8 mouse cellular contexts compared by ENCODE assay signal in the genomic region with DNA sequence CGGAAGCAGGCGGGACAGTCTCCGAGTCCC. TPM values are rescaled to one million over a fixed set of nuclear protein-coding genes. Genes with fewer than 3 reads are reported as not detected.
A peak's percentile ranks its signal among the peaks of the same experiment; 100 is the strongest.
DNase-seq lines count a peak whose midpoint lies in the region; ATAC-seq and TF ChIP-seq lines count a peak whose summit lies in the region.

A gene (plus strand): TSS at position 6 of the 30 bp plus-strand sequence.

- H3K27me3 ChIP-seq in forebrain, embryonic 12.5 days = peaks cover 83% of the 10 kb centered on the region
- H3K27me3 ChIP-seq in limb, embryonic 10.5 days (ENCODE audit: low read depth, poor library complexity, severe bottlenecking) = peaks cover 87% of the 10 kb centered on the region
- H3K27me3 ChIP-seq in neural tube, embryonic 13.5 days = peaks cover 89% of the 10 kb centered on the region

- H3K27ac ChIP-seq in left cerebral cortex, adult 2 months = no peak within 1 kb of the TSS
- H3K27ac ChIP-seq in forebrain, embryonic 12.5 days = peak within 1 kb of the TSS; percentile 25; the same call in 1 of the 2 replicates
- peak within 1 kb of the TSS; percentile 56 for H3K27ac ChIP-seq in limb, embryonic 10.5 days
- H3K27ac ChIP-seq in neural tube, embryonic 13.5 days (replicated peaks) = no peak within 1 kb of the TSS

- peak within 1 kb of the TSS; percentile 23; the same call in 1 of the 2 replicates for H3K4me3 ChIP-seq in left cerebral cortex, adult 2 months
- peak within 1 kb of the TSS; percentile 49 for H3K4me3 ChIP-seq in forebrain, embryonic 12.5 days (replicated peaks)
- peak within 1 kb of the TSS; percentile 62 for H3K4me3 ChIP-seq in limb, embryonic 10.5 days
- H3K4me3 ChIP-seq in neural tube, embryonic 13.5 days = peak within 1 kb of the TSS; percentile 41

- peak within 1 kb of the TSS; percentile 56 for H3K9ac ChIP-seq in forebrain, embryonic 12.5 days
- H3K9ac ChIP-seq in neural tube, embryonic 13.5 days = peak within 1 kb of the TSS; percentile 56

- WGBS in forebrain, embryonic 12.5 days = 0% methylated on average over 3 of the region's 3 CpGs
- 0% methylated on average over 3 of the region's 3 CpGs for WGBS in limb, embryonic 10.5 days
- WGBS in neural tube, embryonic 13.5 days = 0% methylated on average over 3 of the region's 3 CpGs

- H3K9me3 ChIP-seq in forebrain, embryonic 12.5 days = no peaks in the 10 kb centered on the region
- H3K9me3 ChIP-seq in limb, embryonic 10.5 days (replicated peaks) = no peaks in the 10 kb centered on the region
- H3K9me3 ChIP-seq in neural tube, embryonic 13.5 days = peaks cover 7% of the 10 kb centered on the region

- ATAC-seq in forebrain, embryonic 12.5 days (ENCODE audit: low FRiP score) = no peak
- ATAC-seq in neural tube, embryonic 13.5 days (ENCODE audit: low read depth) = no peak
- no peak for ATAC-seq in granulocyte monocyte progenitor cell, adult 5-6 weeks (replicated peaks; ENCODE audit: poor library complexity, severe bottlenecking)

- peak within 1 kb of the TSS; percentile 82 for H3K4me2 ChIP-seq in forebrain, embryonic 12.5 days
- H3K4me2 ChIP-seq in neural tube, embryonic 13.5 days = peak within 1 kb of the TSS; percentile 69

- intact Hi-C loops in left cerebral cortex, adult 2 months (cut with DNase I) = no loop called here

- H3K4me1 ChIP-seq in forebrain, embryonic 12.5 days = peaks cover 29% of the 10 kb centered on the region
- peaks cover 29% of the 10 kb centered on the region for H3K4me1 ChIP-seq in limb, embryonic 10.5 days
- H3K4me1 ChIP-seq in neural tube, embryonic 13.5 days (replicated peaks) = peaks cover 24% of the 10 kb centered on the region

- DNase-seq in left cerebral cortex, adult 2 months (ENCODE audit: extremely low spot score in 1 of 2, low spot score in 2 of 2) = no peak
- no peak for DNase-seq in left cerebral cortex, adult 11 months (ENCODE audit: low spot score)
- no peak for DNase-seq in limb, embryonic 10.5 days (ENCODE audit: low spot score)
- no peak for DNase-seq in Muller cell, postnatal 12 days (ENCODE audit: inconsistent ontology term)
- DNase-seq in spleen, postnatal 4 days (ENCODE audit: low spot score in 2 of 2) = no peak

- no peaks in the 10 kb centered on the region for H3K36me3 ChIP-seq in forebrain, embryonic 12.5 days (replicated peaks)
- H3K36me3 ChIP-seq in limb, embryonic 10.5 days = no peaks in the 10 kb centered on the region
- no peaks in the 10 kb centered on the region for H3K36me3 ChIP-seq in neural tube, embryonic 13.5 days

- no peak for TF ChIP-seq CTCF in left cerebral cortex, adult 2 months (IDR thresholded peaks at IDR 0.05)

RNA-seq across cellular contexts. Expression of the gene that starts here (rescaled TPM):
- total RNA-seq in left cerebral cortex, adult 2 months (2021) = not detected
- 7.0 and 7.7 TPM in 2 replicates for polyA plus RNA-seq in forebrain, embryonic 12.5 days (2016; fragmentation: Nextera tagmentation; extraction: Ambion mirVana)
- 1.1 and 1.2 TPM in 2 replicates for polyA plus RNA-seq in limb, embryonic 10.5 days (2016; fragmentation: Nextera tagmentation; extraction: Ambion mirVana)
- polyA plus RNA-seq in neural tube, embryonic 13.5 days (2015; fragmentation: Nextera tagmentation; extraction: Ambion mirVana) = 0.85 and 1.2 TPM in 2 replicates
- not detected in 2 replicates for total RNA-seq in granulocyte monocyte progenitor cell, adult 5-6 weeks (2014; fragmentation: Nextera tagmentation)
- total RNA-seq in granulocyte monocyte progenitor cell, adult 5-6 weeks (2017) = not detected in 2 replicates

Comparison
In these comparisons a context has a peak if more than half of its experiments do, and no peak if none do; other contexts are left out.
1. H3K27ac ChIP-seq: peak in forebrain, embryonic 12.5 days (single experiment) and limb, embryonic 10.5 days (single experiment); none in left cerebral cortex, adult 2 months (single experiment) and neural tube, embryonic 13.5 days (single experiment).
2. Peak in every context shown above with its lines, with median percentiles within 50 percentile points of each other: H3K4me3 ChIP-seq.